Mouse (Mus musculus) forebrain, embryonic 14.5 days (tissue): ENCODE measurements around the gene Ttc25. TPM values are rescaled to one million over a fixed set of nuclear protein-coding genes. Genes with fewer than 3 reads are reported as not detected.

ENCODE experiments used
- ATAC-seq: fragments of 200-750 bp; cut with Nextera tagmentation; 2 replicates; pipeline ENCODE4 v1.8.0; 2017; ENCODE audit warnings: mild to moderate bottlenecking, moderate library complexity
- DNase-seq: peaks from one replicate; pipeline ENCODE4 v3.0.0-alpha.2; 2015; ENCODE audit warnings: low spot score
- H3K27ac ChIP-seq: fragments of 300-500 bp; sonication (generic); 2 replicates; pipeline ENCODE4 v1.5.1; 2014; ENCODE audit warnings: low read depth, mild to moderate bottlenecking, control low read depth, low read length, moderate library complexity
- H3K27me3 ChIP-seq: fragments of 300-500 bp; sonication (generic); replicated peaks from 2 replicates; pipeline ENCODE4 v1.6.1; 2014; ENCODE audit warnings: low read length, control low read depth, mixed read lengths; ENCODE audit not compliant: control insufficient read depth, insufficient read depth
- H3K36me3 ChIP-seq: fragments of 300-500 bp; sonication (generic); 2 replicates; pipeline ENCODE4 v1.6.1; 2014; ENCODE audit warnings: low read length, control low read depth; ENCODE audit not compliant: control insufficient read depth, insufficient read depth
- H3K4me1 ChIP-seq: fragments of 300-500 bp; sonication (generic); 2 replicates; pipeline ENCODE4 v1.6.1; 2014; ENCODE audit warnings: antibody characterized with exemption, low read length, control low read depth; ENCODE audit not compliant: control insufficient read depth, insufficient read depth
- H3K4me2 ChIP-seq: fragments of 300-500 bp; sonication (generic); 2 replicates; pipeline ENCODE4 v1.6.1; 2014; ENCODE audit warnings: mild to moderate bottlenecking, control low read depth, low read length
- H3K4me3 ChIP-seq: fragments of 300-500 bp; sonication (generic); 2 replicates; pipeline ENCODE4 v1.5.1; 2014; ENCODE audit warnings: low read depth, low read length, control low read depth
- H3K9ac ChIP-seq: fragments of 300-500 bp; sonication (generic); 2 replicates; pipeline ENCODE4 v1.6.1; 2014; ENCODE audit warnings: mild to moderate bottlenecking, low read length, control low read depth, moderate library complexity
- H3K9me3 ChIP-seq: fragments of 300-500 bp; sonication (generic); replicated peaks from 2 replicates; pipeline ENCODE4 v1.6.1; 2016; ENCODE audit warnings: low read length, control low read depth, mixed read lengths; ENCODE audit not compliant: control insufficient read depth
- WGBS: fragments of 180-500 bp; shearing (Covaris S2); extraction: QIAGEN DNeasy Blood & Tissue Kit; methylation state at CpG from one replicate; pipeline ENCODE4 v1.1.7; 2014; 5-methylcytosine and 5-hydroxymethylcytosine counted together
- polyA plus RNA-seq: library from polyadenylated mRNA; unstranded; fragments of >200 nt; fragmentation: Nextera tagmentation; extraction: Ambion mirVana; gene quantifications from 2 replicates; pipeline ENCODE4 v1.2.1, GENCODE M21; 2014

Gene Ttc25
- polyA plus RNA-seq, 1 experiment from 2014 or later = 1.7 TPM

GRCm38 (mm10) chr11:100515061-100515460 lies 30.3 kb upstream of the Ttc25 start:
- ATAC-seq (no peak), DNase-seq (no peak)
- Histone ChIP-seq H3K9ac (no peak overlapping the region), H3K4me3 (no peak overlapping the region), H3K27me3 (no peaks in the 10 kb centered on the region), H3K27ac (no peak overlapping the region), H3K9me3 (no peaks in the 10 kb centered on the region), H3K36me3 (peaks cover 94% of the 10 kb centered on the region), H3K4me1 (no peaks in the 10 kb centered on the region; the same call in 1 of the 2 replicates), H3K4me2 (no peak overlapping the region)
- 94% methylated on average over 9 of the region's 9 CpGs for WGBS

DNA sequence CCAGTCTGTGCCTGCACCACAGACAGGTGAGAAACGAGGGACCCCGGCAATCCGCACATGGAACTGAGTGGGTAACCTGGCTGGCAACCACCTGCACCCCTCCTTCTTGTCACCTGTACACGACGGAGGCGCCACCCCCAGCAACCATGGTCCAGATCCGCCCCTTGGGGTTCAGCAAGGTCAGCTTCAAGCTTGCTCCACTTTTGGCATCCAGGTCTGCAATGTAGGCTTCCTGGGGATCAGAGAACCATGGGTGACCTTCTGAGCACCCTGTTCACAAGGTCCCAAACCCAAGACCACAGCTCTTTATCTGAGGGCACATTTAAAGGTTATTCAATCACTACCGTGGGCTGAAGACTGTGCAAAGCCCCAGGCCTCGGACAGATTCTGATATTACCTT lies 29.6 kb upstream of the Ttc25 start:
- ATAC-seq (no peak), DNase-seq (no peak)
- H3K4me2 ChIP-seq = no peak overlapping the region
- no peaks in the 10 kb centered on the region; the same call in 1 of the 2 replicates for H3K4me1 ChIP-seq
- H3K4me3 ChIP-seq = no peak overlapping the region
- no peaks in the 10 kb centered on the region for H3K27me3 ChIP-seq
- H3K36me3 ChIP-seq = peaks cover 96% of the 10 kb centered on the region
- WGBS = 90% methylated on average over 9 of the region's 9 CpGs
- no peaks in the 10 kb centered on the region for H3K9me3 ChIP-seq
- H3K27ac ChIP-seq = no peak overlapping the region
- H3K9ac ChIP-seq = no peak overlapping the region

DNA sequence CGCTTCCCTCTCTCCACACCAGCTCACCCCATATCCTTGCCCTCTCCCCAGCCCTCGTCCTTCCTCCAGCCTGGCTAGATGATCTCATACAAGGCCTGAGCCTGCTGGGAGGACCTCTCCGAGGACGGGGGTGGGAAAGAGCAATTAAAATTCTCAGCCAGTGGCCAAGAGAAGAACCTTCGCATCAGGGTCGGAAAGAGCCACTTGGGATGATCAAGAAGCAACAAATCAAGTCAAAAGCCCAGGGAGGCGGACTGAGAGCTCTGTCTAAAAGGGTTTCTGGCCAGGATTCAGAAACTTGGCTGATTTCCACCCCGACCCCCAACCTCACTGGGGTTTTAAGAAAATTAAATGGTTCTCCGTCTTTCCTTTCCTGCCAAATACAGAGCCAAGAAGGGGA lies 29.1 kb upstream of the Ttc25 start:
- H3K27me3 ChIP-seq = no peaks in the 10 kb centered on the region
- H3K4me3 ChIP-seq = no peak overlapping the region
- H3K27ac ChIP-seq = no peak overlapping the region
- peaks cover 97% of the 10 kb centered on the region for H3K36me3 ChIP-seq
- ATAC-seq (no peak), DNase-seq (no peak)
- no peaks in the 10 kb centered on the region; the same call in 1 of the 2 replicates for H3K4me1 ChIP-seq
- H3K4me2 ChIP-seq = no peak overlapping the region
- no peaks in the 10 kb centered on the region for H3K9me3 ChIP-seq
- H3K9ac ChIP-seq = no peak overlapping the region
- WGBS = 77% methylated on average over 9 of the region's 9 CpGs

DNA sequence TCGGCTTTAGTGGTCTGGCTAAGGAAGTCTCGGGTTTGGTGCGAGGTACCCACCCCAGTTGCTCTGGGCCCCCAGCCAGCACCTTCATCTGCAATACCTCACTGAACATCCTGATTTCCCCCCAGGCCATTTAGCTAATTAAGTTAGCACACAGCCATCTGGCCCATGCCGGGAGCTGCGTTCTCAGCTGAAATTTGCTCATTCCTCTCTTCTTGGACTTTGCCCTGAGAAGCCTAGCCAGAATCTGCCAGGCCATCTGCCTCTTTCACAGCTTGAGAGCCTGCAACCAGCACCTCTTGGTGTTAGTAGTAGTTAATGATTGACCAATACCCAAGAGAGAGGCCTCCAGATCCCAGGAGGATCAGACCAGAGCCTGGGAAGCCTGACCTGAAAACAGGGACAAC lies 27.2 kb upstream of the Ttc25 start:
- WGBS = 52% methylated on average over 5 of the region's 5 CpGs
- peak overlapping the region; percentile 39; the same call in 1 of the 2 replicates for H3K27ac ChIP-seq
- peak; percentile 80 for DNase-seq

GRCm38 (mm10) chr11:100519188-100519587 lies 26.2 kb upstream of the Ttc25 start:
- no peaks in the 10 kb centered on the region for H3K9me3 ChIP-seq
- no peak for DNase-seq
- H3K9ac ChIP-seq = no peak overlapping the region
- no peak overlapping the region for H3K27ac ChIP-seq
- no peak overlapping the region for H3K4me3 ChIP-seq
- no peak overlapping the region for H3K4me2 ChIP-seq
- H3K27me3 ChIP-seq = no peaks in the 10 kb centered on the region
- 91% methylated on average over 7 of the region's 7 CpGs for WGBS
- H3K36me3 ChIP-seq = peaks cover 95% of the 10 kb centered on the region
- ATAC-seq = no peak
- H3K4me1 ChIP-seq = peaks cover under 1% of the 10 kb centered on the region

More for the DNA sequence above, 27.2 kb upstream of the Ttc25 start:
- no peaks in the 10 kb centered on the region for H3K27me3 ChIP-seq
- H3K9me3 ChIP-seq = no peaks in the 10 kb centered on the region
- H3K9ac ChIP-seq = no peak overlapping the region
- no peaks in the 10 kb centered on the region; the same call in 1 of the 2 replicates for H3K4me1 ChIP-seq
- ATAC-seq = peak; percentile 82
- peaks cover 97% of the 10 kb centered on the region for H3K36me3 ChIP-seq
- no peak overlapping the region for H3K4me3 ChIP-seq
- H3K4me2 ChIP-seq = no peak overlapping the region

DNA sequence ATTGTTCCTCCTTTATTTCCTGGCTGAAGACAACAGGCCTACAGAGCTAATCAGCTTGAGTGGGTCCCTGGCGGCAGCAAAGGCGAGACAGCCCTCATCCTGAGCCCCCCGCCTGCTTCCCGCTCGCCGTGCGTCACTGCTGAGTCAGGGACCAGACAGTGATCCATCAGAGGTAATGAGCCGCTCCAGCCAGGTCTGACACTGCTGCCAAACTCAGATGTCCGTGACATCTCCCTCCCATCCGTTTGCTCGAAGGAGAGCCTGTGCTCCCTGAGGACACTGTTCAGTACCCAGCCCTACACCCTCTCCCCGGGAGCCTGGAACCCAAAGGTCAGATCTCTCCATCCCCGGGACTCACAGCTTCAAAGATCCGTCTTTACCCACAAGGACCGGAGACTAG lies 24.6 kb upstream of the Ttc25 start:
- no peaks in the 10 kb centered on the region for H3K9me3 ChIP-seq
- H3K9ac ChIP-seq = no peak overlapping the region
- no peak for DNase-seq
- H3K4me2 ChIP-seq = no peak overlapping the region
- no peak overlapping the region for H3K4me3 ChIP-seq
- peaks cover 78% of the 10 kb centered on the region for H3K36me3 ChIP-seq
- WGBS = 90% methylated on average over 15 of the region's 15 CpGs
- ATAC-seq = no peak
- no peaks in the 10 kb centered on the region for H3K27me3 ChIP-seq
- no peak overlapping the region for H3K27ac ChIP-seq
- H3K4me1 ChIP-seq = peaks cover 17% of the 10 kb centered on the region

- Histone ChIP-seq H3K4me3 (no peak overlapping the region), H3K36me3 (peaks cover 46% of the 10 kb centered on the region), H3K4me2 (peak overlapping the region; percentile 96; the same call in 1 of the 2 replicates), H3K27ac (no peak overlapping the region), H3K4me1 (peaks cover 29% of the 10 kb centered on the region), H3K9ac (no peak overlapping the region), H3K9me3 (no peaks in the 10 kb centered on the region), H3K27me3 (no peaks in the 10 kb centered on the region)
- DNase-seq = no peak
- WGBS = 90% methylated on average over 5 of the region's 5 CpGs
- ATAC-seq = no peak
Observed at GRCm38 (mm10) chr11:100524358-100524757, 21.0 kb upstream of the Ttc25 start.

GRCm38 (mm10) chr11:100524987-100525630 lies 20.3 kb upstream of the Ttc25 start:
- H3K4me3 ChIP-seq = peak overlapping the region; percentile 87
- H3K9ac ChIP-seq = peak overlapping the region; percentile 91

DNA sequence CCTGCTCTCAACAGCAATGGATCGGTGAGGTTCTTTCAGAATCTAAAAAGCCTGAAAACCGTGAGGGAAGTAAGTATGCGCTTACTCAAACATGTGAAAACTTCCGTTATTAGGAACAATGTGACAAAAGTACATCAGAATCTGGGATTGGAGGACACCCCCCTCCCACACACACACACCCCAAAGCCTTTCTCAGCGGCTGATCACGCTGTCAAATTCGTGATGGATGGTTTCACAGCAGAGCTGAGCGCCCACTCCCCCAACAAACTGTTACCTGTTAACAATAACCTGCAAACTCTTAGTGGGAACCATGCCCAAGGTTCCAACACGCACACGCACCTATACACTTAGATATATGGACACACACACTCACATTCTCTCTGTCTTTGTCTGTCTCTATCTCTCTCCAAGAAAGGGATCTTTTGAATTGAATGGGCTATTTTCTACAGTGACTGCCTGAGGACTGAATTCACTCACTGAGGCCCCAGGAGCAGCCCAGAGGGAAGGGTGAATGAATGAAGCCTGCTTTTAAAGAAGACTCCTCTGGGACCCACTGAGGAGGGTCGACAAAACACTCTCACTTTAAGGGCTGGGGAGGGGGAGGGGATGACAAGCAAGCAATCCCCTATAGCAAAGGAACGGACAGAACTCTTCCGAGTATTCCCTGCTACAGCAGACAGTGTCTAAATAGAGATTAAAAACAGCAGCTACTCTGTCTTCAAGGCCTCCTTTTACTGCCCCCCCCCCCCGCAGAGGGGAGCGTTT lies 19.2 kb upstream of the Ttc25 start:
- Histone ChIP-seq H3K4me1 (peaks cover 29% of the 10 kb centered on the region), H3K36me3 (peaks cover 27% of the 10 kb centered on the region), H3K9me3 (no peaks in the 10 kb centered on the region), H3K9ac (peak overlapping the region; percentile 91), H3K27me3 (no peaks in the 10 kb centered on the region), H3K27ac (0 out of 2 replicates have a peak overlapping the region, but pooled peaks have one; percentile 93), H3K4me3 (peak overlapping the region; percentile 87), H3K4me2 (peak overlapping the region; percentile 96)
- WGBS = 2% methylated on average over 15 of the region's 15 CpGs
- peak; percentile 13 for DNase-seq
- ATAC-seq = no peak

More at GRCm38 (mm10) chr11:100524987-100525630, 20.3 kb upstream of the Ttc25 start:
- ATAC-seq (no peak), DNase-seq (no peak)
- no peaks in the 10 kb centered on the region for H3K9me3 ChIP-seq
- H3K27me3 ChIP-seq = no peaks in the 10 kb centered on the region
- H3K27ac ChIP-seq = no peak overlapping the region
- H3K4me1 ChIP-seq = peaks cover 29% of the 10 kb centered on the region
- H3K36me3 ChIP-seq = peaks cover 39% of the 10 kb centered on the region
- 57% methylated on average over 11 of the region's 11 CpGs for WGBS
- H3K4me2 ChIP-seq = peak overlapping the region; percentile 96
